Mouse (Mus musculus): ENCODE measurements around the gene Pold2. TPM values are rescaled to one million over a fixed set of nuclear protein-coding genes. Genes with fewer than 3 reads are reported as not detected.

Pold2 gene
- 110 and 138 TPM in 2 replicates for polyA plus RNA-seq (2015; fragmentation: Nextera tagmentation; extraction: Ambion mirVana)

DNA sequence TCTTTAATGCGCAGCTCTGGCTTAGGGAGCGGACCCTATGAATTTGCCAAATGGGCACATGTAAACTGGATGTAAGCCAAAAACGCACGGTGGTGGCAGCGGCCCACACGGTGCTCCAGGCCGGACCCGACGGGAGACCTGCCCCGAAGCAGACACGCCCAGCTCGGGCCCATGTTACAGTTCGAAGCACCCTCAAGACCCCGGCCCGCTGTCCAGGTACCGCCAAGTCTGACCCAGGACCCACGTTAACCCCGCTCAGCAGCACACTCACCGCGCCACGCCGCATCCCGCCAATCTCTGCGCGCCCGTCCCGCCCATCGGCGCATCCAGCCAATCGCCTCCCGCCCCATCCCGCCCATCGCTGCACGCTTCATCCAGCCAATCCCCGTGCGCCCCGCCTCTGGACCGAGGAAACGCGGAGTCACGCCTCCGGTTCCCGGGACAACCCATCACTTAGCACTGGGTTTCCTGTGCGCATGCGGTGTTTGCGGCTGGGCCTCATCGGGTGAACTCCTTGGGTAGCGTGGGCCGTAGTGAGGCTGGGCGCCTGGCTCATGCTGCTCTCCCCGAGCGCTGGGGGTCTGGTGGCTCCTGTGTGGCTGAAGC lies at the start of gene Pold2:
Pold2 (minus strand) TSS at position 372 of the 606 bp plus-strand sequence.
- peaks cover 25% of the 10 kb centered on the region for H3K4me1 ChIP-seq
- H3K9ac ChIP-seq, result peak within 1 kb of the TSS; percentile 82
- no peaks in the 10 kb centered on the region for H3K27me3 ChIP-seq
- H3K36me3 ChIP-seq, result peaks cover 36% of the 10 kb centered on the region
- WGBS, result under 1% methylated on average over 52 of the region's 52 CpGs
- H3K9me3 ChIP-seq, result no peaks in the 10 kb centered on the region
- H3K4me3 ChIP-seq, result peak within 1 kb of the TSS; percentile 66
- peak; percentile 96 for ATAC-seq (ENCODE audit: insufficient number of reproducible peaks, insufficient read depth, low FRiP score, low TSS enrichment, low read depth)
- H3K27ac ChIP-seq, result peak within 1 kb of the TSS; percentile 91
- H3K4me2 ChIP-seq, result peak within 1 kb of the TSS; percentile 77

DNA sequence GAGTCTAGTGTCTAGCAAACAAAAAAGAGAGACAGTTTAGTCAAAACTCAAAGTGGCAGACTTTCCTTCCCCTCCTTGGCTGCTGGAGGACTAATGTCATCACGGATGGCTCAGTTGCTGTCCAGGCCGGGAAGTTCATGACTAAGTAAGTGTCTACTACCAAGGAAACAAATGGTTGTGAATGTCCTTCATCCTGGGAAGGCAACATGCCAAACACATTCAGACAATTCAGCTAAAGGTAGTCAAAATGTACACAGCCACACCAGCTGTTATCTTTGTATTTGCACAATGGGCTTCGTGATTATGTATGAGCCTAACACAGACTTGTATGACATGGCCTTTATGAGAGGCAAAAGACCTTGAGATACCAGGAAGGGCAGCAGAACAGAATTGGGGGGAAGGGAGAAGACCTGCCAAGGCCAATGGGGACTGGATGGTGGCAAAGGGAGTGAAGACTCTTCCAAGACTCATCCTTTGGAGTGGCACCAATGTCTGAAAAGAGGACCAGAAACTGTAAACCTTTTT lies 48.7 kb upstream of the Pold2 start:
- ATAC-seq (ENCODE audit: insufficient number of reproducible peaks, insufficient read depth, low FRiP score, low TSS enrichment, low read depth), result no peak
- 83% methylated on average over 3 of the region's 3 CpGs for WGBS
- Histone ChIP-seq H3K4me3 (no peak overlapping the region), H3K27me3 (no peaks in the 10 kb centered on the region), H3K36me3 (no peaks in the 10 kb centered on the region), H3K27ac (no peak overlapping the region), H3K4me1 (no peaks in the 10 kb centered on the region), H3K4me2 (no peak overlapping the region), H3K9ac (no peak overlapping the region), H3K9me3 (peaks cover 4% of the 10 kb centered on the region; the same call in 1 of the 2 replicates)

DNA sequence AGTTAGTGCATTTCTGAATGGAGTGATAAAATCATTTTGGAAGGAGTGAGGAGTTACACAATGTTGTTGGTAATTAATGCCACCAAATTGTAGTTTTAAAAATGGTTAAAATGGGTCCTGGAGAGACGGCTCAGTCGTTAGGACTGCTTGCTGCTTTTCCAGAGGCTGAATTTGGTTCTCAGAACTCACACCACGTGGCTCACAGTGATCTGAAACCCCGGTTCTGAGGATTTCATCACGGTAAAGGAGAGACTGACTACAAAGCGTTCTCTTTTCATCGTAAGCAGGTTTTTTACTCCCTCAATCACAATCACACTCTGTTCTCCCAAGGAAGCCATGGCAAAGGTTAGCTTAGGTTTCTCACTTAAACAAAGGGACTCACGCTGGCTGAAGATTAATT lies 46.6 kb upstream of the Pold2 start:
- ATAC-seq (ENCODE audit: insufficient number of reproducible peaks, insufficient read depth, low FRiP score, low TSS enrichment, low read depth), result no peak
- H3K9me3 ChIP-seq, result peaks cover 4% of the 10 kb centered on the region; the same call in 1 of the 2 replicates
- WGBS, result 42% methylated on average over 8 of the region's 8 CpGs

DNA sequence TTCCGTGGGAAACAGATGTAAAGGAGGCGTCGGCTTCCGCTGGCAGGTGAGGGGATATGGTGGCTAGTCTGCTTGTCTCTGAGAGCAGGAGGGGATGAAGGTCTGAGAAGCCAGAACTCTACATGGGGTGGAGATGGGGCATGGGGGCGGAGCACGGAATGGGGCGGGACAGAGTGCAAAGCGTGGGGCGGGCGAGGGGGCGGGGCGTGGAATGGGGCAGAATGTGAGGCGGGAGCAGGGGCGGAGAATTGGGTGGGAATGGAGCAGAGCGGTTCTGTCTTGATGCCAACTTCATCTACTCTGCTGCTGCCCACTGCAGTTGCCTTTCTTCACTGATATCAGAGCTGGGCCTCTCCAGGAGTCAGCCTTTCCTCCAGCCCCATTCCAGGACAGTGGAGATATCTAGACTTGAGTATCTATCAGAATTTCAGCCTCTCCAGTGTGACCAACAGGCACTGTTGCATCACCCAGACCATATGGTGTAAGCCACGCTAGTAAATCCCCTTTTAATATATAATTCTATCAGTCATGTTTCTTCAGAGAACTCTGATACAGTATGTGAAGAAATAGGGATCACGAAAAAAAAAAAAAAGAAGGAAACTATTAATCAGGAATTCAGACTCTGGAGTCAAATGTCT lies 42.4 kb upstream of the Pold2 start:
- ATAC-seq (ENCODE audit: insufficient number of reproducible peaks, insufficient read depth, low FRiP score, low TSS enrichment, low read depth), result no peak
- Histone ChIP-seq H3K4me2 (peak overlapping the region; percentile 9; the same call in 1 of the 2 replicates), H3K27ac (no peak overlapping the region), H3K4me3 (no peak overlapping the region), H3K4me1 (0 out of 2 replicates have a peak, but pooled peaks cover 3% of the 10 kb centered on the region), H3K9ac (no peak overlapping the region), H3K9me3 (no peaks in the 10 kb centered on the region; the same call in 1 of the 2 replicates), H3K27me3 (no peaks in the 10 kb centered on the region), H3K36me3 (no peaks in the 10 kb centered on the region)
- WGBS, result 35% methylated on average over 17 of the region's 17 CpGs

More for the DNA sequence above, 46.6 kb upstream of the Pold2 start:
- Histone ChIP-seq H3K4me1 (no peaks in the 10 kb centered on the region), H3K4me2 (no peak overlapping the region), H3K27ac (no peak overlapping the region), H3K9ac (no peak overlapping the region), H3K36me3 (no peaks in the 10 kb centered on the region), H3K27me3 (no peaks in the 10 kb centered on the region), H3K4me3 (no peak overlapping the region)

DNA sequence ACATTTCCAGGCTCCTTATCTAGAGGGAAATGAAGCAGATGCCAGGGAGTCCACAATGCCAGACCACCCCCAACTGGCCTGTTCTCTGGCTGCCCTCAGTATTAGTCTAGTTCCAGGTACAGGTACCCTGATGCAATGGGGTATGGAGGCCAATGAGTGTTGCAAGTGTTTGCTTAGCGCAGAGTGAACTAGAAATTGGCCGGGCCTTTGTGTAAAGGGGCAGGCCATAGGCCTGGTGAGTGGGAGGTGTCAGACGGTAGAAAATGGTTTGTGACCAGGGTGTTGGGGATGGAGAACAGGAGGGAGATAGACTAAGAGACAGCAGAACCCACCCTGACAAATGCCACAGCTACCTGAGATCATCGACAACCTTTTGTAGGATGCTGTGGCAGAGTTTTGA lies 41.5 kb upstream of the Pold2 start:
- Histone ChIP-seq H3K27ac (no peak overlapping the region), H3K4me1 (0 out of 2 replicates have a peak, but pooled peaks cover 3% of the 10 kb centered on the region), H3K4me3 (no peak overlapping the region), H3K9me3 (no peaks in the 10 kb centered on the region; the same call in 1 of the 2 replicates), H3K9ac (no peak overlapping the region), H3K36me3 (no peaks in the 10 kb centered on the region), H3K4me2 (no peak overlapping the region), H3K27me3 (no peaks in the 10 kb centered on the region)
- WGBS, result 90% methylated on average over 4 of the region's 4 CpGs
- no peak for ATAC-seq (ENCODE audit: insufficient number of reproducible peaks, insufficient read depth, low FRiP score, low TSS enrichment, low read depth)

DNA sequence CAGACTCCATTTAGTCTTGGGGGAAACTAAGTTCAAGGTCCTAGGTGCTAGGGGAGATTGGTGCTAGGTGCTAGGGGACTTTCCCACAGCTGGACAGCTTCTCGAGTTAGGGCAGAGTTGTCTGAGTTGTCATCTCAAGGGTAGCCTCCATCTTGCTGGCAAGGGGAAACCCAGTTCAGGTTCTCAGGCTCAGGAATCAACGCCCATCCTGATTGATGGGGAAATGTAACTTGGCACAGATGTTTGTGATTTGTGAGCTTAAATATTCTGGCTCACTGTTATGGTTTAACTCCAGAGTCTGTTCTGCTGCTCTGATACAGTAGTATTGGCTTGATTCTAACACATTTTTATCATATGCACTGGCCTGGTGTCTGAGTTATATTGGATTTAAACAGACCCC lies 40.0 kb upstream of the Pold2 start:
- no peak overlapping the region for H3K4me2 ChIP-seq
- H3K4me1 ChIP-seq, result 0 out of 2 replicates have a peak, but pooled peaks cover 3% of the 10 kb centered on the region
- 43% methylated on average over 2 of the region's 2 CpGs for WGBS
- peaks cover 4% of the 10 kb centered on the region; the same call in 1 of the 2 replicates for H3K27me3 ChIP-seq
- no peak for ATAC-seq (ENCODE audit: insufficient number of reproducible peaks, insufficient read depth, low FRiP score, low TSS enrichment, low read depth)
- H3K36me3 ChIP-seq, result no peaks in the 10 kb centered on the region
- H3K27ac ChIP-seq, result no peak overlapping the region
- H3K9me3 ChIP-seq, result no peaks in the 10 kb centered on the region; the same call in 1 of the 2 replicates
- no peak overlapping the region for H3K9ac ChIP-seq
- H3K4me3 ChIP-seq, result no peak overlapping the region

DNA sequence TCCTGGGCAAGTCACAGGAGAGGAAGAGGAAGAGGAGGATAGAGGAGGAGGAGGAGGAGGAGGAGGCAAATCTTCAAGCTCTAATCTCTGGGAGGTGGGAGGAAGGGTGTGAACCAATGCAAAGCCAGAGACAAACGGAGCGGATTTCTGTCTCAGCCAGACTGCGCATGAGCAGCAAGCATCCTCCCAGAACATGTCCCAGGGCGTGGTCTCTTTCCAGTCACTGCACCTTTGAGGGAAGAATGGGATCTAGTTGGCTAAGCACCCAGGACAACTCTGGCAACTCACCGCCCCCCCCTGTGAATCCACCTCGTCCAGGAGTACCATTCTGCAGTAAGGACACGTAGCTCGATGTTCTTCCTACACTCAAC lies 38.1 kb upstream of the Pold2 start:
- no peak for ATAC-seq (ENCODE audit: insufficient number of reproducible peaks, insufficient read depth, low FRiP score, low TSS enrichment, low read depth)
- H3K27me3 ChIP-seq, result peaks cover 4% of the 10 kb centered on the region; the same call in 1 of the 2 replicates
- H3K4me3 ChIP-seq, result no peak overlapping the region
- H3K36me3 ChIP-seq, result no peaks in the 10 kb centered on the region
- H3K9me3 ChIP-seq, result no peaks in the 10 kb centered on the region; the same call in 1 of the 2 replicates
- no peak overlapping the region for H3K9ac ChIP-seq
- WGBS, result 74% methylated on average over 8 of the region's 8 CpGs
- no peak overlapping the region for H3K27ac ChIP-seq
- H3K4me1 ChIP-seq, result 0 out of 2 replicates have a peak, but pooled peaks cover 3% of the 10 kb centered on the region
- no peak overlapping the region for H3K4me2 ChIP-seq

DNA sequence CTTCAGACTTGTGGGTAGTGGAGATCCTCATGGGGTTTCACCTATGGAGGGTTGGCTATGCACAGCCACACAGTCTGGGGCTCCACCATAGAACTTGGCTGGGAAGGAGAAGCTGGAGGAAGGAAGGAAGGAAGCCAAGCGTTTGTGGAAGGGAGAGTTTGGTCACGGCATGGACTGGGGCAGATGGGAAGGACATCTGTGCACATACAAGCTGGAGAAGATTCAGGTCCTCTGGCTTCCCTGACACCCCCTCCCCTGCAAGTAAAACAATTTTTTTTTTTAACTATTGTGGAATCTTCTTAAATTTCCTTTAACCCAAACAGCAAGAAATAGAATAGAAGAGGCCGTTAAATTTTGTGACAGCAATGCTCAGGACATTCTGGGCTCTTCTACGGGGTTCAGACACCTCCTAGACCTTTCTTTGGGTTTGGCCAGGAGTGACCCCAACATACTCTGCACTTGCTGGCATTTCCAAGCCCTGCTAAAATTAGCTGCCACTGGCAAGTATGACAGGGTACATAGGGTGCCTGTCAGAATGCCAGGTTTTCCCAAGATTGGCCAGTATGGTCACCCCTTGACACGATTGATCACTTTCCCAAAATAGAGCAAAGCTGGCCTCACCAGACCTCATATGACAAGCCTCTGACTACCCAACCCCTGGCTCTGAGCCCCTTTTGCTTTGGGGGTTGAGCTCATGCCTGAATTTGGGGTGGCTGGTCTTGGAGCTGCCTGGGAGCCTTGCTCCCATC lies 37.5 kb upstream of the Pold2 start:
- Histone ChIP-seq H3K27me3 (peaks cover 4% of the 10 kb centered on the region; the same call in 1 of the 2 replicates), H3K9me3 (no peaks in the 10 kb centered on the region; the same call in 1 of the 2 replicates), H3K4me2 (no peak overlapping the region), H3K27ac (no peak overlapping the region), H3K4me3 (no peak overlapping the region), H3K9ac (no peak overlapping the region), H3K4me1 (0 out of 2 replicates have a peak, but pooled peaks cover 3% of the 10 kb centered on the region), H3K36me3 (no peaks in the 10 kb centered on the region)
- 86% methylated on average over 5 of the region's 5 CpGs for WGBS
- ATAC-seq (ENCODE audit: insufficient number of reproducible peaks, insufficient read depth, low FRiP score, low TSS enrichment, low read depth), result no peak

DNA sequence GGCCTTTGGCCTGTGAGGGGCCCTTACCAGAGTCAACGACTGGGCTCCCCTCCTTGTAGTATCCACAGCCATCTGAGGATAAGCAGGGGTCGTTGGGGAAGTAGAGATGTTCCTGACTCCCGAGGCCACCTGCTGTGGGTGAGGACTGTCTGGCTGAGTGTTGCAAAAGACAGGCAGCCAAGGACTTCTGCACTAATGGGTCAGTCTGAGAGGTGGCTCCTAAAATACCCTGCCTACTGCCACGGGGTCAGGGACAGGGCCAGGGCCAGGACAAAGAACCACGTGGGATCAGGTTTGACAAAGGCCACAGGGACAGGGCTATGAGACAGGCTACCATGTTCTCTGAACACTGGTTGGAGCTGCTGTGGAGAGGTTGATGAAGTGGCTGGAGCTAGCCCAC lies 36.8 kb upstream of the Pold2 start:
- Histone ChIP-seq H3K27ac (no peak overlapping the region), H3K4me3 (no peak overlapping the region), H3K4me2 (no peak overlapping the region), H3K9me3 (no peaks in the 10 kb centered on the region; the same call in 1 of the 2 replicates), H3K27me3 (peaks cover 4% of the 10 kb centered on the region; the same call in 1 of the 2 replicates), H3K9ac (0 out of 2 replicates have a peak overlapping the region, but pooled peaks have one; percentile 40), H3K36me3 (no peaks in the 10 kb centered on the region), H3K4me1 (0 out of 2 replicates have a peak, but pooled peaks cover 3% of the 10 kb centered on the region)
- no peak for ATAC-seq (ENCODE audit: insufficient number of reproducible peaks, insufficient read depth, low FRiP score, low TSS enrichment, low read depth)
- WGBS, result 60% methylated on average over 5 of the region's 5 CpGs

DNA sequence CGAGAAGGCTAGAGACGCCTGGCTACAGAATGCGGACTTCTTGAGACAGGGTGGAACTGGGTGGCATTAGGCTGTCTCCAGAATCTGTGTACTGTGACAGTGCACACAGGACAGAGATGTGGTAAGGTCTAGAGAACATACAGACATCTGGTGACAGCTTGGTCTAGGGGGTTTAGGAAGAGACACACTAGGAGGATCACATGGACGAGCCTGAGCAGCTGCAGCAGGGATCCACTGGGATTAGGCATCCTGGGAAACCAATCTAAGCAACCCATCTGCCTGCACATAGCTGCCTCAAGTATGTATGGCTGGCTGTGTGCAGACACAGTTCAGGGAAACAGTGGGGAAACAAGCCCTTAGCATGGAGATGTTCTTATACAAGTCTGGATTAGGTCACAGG lies 35.8 kb upstream of the Pold2 start:
- Histone ChIP-seq H3K4me3 (no peak overlapping the region), H3K9me3 (no peaks in the 10 kb centered on the region; the same call in 1 of the 2 replicates), H3K36me3 (no peaks in the 10 kb centered on the region), H3K27ac (no peak overlapping the region), H3K9ac (peak overlapping the region; percentile 46; the same call in 1 of the 2 replicates), H3K27me3 (peaks cover 4% of the 10 kb centered on the region; the same call in 1 of the 2 replicates), H3K4me2 (no peak overlapping the region), H3K4me1 (0 out of 2 replicates have a peak, but pooled peaks cover 3% of the 10 kb centered on the region)
- 76% methylated on average over 4 of the region's 4 CpGs for whole genome bisulfite sequencing
- no peak for ATAC-seq (ENCODE audit: insufficient number of reproducible peaks, insufficient read depth, low FRiP score, low TSS enrichment, low read depth)

DNA sequence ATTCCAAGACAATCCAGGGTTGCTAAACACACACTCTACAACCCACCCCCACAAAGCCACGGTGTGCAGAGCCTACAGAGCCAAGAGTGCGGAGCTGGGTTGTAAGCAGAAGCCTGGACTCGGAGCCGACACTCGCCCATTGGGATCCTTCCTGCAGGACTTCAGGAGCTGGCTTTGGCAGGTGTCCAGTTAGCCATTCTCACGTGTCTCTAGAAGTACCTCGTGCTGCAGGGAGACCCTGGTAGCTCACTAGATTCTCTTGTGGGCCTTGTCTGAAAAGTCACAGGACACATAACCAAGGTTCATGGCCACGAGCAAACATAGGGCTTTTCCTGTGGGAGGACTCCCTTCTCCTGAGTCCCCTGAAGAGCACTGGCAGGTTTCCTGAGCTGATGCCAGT lies 35.2 kb upstream of the Pold2 start:
- H3K4me3 ChIP-seq, result no peak overlapping the region
- no peak for ATAC-seq (ENCODE audit: insufficient number of reproducible peaks, insufficient read depth, low FRiP score, low TSS enrichment, low read depth)
- no peaks in the 10 kb centered on the region for H3K4me1 ChIP-seq
- 69% methylated on average over 8 of the region's 8 CpGs for WGBS
- peaks cover 4% of the 10 kb centered on the region; the same call in 1 of the 2 replicates for H3K27me3 ChIP-seq
- H3K36me3 ChIP-seq, result no peaks in the 10 kb centered on the region
- no peak overlapping the region for H3K4me2 ChIP-seq
- no peak overlapping the region for H3K9ac ChIP-seq
- H3K9me3 ChIP-seq, result no peaks in the 10 kb centered on the region
- no peak overlapping the region for H3K27ac ChIP-seq

Measured in embryonic facial prominence, embryonic 13.5 days (tissue).